Mouse (Mus musculus): ENCODE measurements at regions not wholly inside any gene's neighbourhood (a gene's known extent, or its start where the extent isn't known, plus 50 kb on each side); places are given as distances from the start of the nearest gene placed in this dataset.

GRCm38 (mm10) chr19:19194728-19195127 is 83.7 kb upstream of the Rorb start:
- no peaks in the 10 kb centered on the region for H3K9me3 ChIP-seq
- H3K27me3 ChIP-seq (ENCODE audit: poor library complexity, severe bottlenecking) = no peaks in the 10 kb centered on the region
- DNase-seq (ENCODE audit: extremely low spot score, low spot score) = no peak
- no peak overlapping the region for H3K27ac ChIP-seq
- 40% methylated on average over 10 of the region's 10 CpGs for WGBS
- no peak overlapping the region for H3K4me3 ChIP-seq
- H3K36me3 ChIP-seq (replicated peaks) = no peaks in the 10 kb centered on the region
- H3K4me1 ChIP-seq = no peaks in the 10 kb centered on the region; the same call in 1 of the 2 replicates

GRCm38 (mm10) chr19:19194306-19194705 is 83.3 kb upstream of the Rorb start:
- no peak overlapping the region for H3K4me3 ChIP-seq
- 73% methylated on average over 5 of the region's 5 CpGs for WGBS
- no peaks in the 10 kb centered on the region; the same call in 1 of the 2 replicates for H3K4me1 ChIP-seq
- H3K9me3 ChIP-seq = no peaks in the 10 kb centered on the region
- H3K27me3 ChIP-seq (ENCODE audit: poor library complexity, severe bottlenecking) = no peaks in the 10 kb centered on the region
- H3K27ac ChIP-seq = no peak overlapping the region
- no peak for DNase-seq (ENCODE audit: extremely low spot score, low spot score)
- H3K36me3 ChIP-seq (replicated peaks) = no peaks in the 10 kb centered on the region

- H3K4me3 ChIP-seq = no peak overlapping the region
- H3K27me3 ChIP-seq (ENCODE audit: poor library complexity, severe bottlenecking) = no peaks in the 10 kb centered on the region
- H3K4me1 ChIP-seq = no peaks in the 10 kb centered on the region
- WGBS = 79% methylated on average over 1 of the region's 1 CpGs
- no peak for DNase-seq (ENCODE audit: extremely low spot score, low spot score)
- no peaks in the 10 kb centered on the region for H3K36me3 ChIP-seq (replicated peaks)
- no peaks in the 10 kb centered on the region for H3K9me3 ChIP-seq
- no peak overlapping the region for H3K27ac ChIP-seq
Observed at GRCm38 (mm10) chr19:19172767-19173166, 61.8 kb upstream of the Rorb start.

GRCm38 (mm10) chr19:19170807-19171206 is 59.8 kb upstream of the Rorb start:
- Histone ChIP-seq H3K27me3 (ENCODE audit: poor library complexity, severe bottlenecking) (no peaks in the 10 kb centered on the region), H3K4me1 (no peaks in the 10 kb centered on the region), H3K9me3 (no peaks in the 10 kb centered on the region), H3K36me3 (replicated peaks) (no peaks in the 10 kb centered on the region), H3K27ac (no peak overlapping the region), H3K4me3 (no peak overlapping the region)
- WGBS = 87% methylated on average over 3 of the region's 3 CpGs
- no peak for DNase-seq (ENCODE audit: extremely low spot score, low spot score)

All from forebrain, embryonic 10.5 days (tissue).